Mouse (Mus musculus) testis, adult 2 months (tissue): ENCODE measurements around the gene Rhbdf1.

Experiments
- CTCF ChIP-seq: fragments of 200-500 bp; IDR thresholded peaks from 2 replicates; pipeline ENCODE4 v1.5.1; 2012; ENCODE audit warnings: low read depth, mild to moderate bottlenecking, inconsistent platforms, low read length, moderate library complexity; ENCODE audit not compliant: control insufficient read depth, insufficient read depth, insufficient replicate concordance
- POLR2A ChIP-seq: fragments of 200-500 bp; IDR thresholded peaks from 2 replicates; pipeline ENCODE4 v1.6.1; 2012; ENCODE audit warnings: low read depth, mild to moderate bottlenecking, inconsistent platforms, low read length, moderate library complexity; ENCODE audit not compliant: control insufficient read depth

DNA sequence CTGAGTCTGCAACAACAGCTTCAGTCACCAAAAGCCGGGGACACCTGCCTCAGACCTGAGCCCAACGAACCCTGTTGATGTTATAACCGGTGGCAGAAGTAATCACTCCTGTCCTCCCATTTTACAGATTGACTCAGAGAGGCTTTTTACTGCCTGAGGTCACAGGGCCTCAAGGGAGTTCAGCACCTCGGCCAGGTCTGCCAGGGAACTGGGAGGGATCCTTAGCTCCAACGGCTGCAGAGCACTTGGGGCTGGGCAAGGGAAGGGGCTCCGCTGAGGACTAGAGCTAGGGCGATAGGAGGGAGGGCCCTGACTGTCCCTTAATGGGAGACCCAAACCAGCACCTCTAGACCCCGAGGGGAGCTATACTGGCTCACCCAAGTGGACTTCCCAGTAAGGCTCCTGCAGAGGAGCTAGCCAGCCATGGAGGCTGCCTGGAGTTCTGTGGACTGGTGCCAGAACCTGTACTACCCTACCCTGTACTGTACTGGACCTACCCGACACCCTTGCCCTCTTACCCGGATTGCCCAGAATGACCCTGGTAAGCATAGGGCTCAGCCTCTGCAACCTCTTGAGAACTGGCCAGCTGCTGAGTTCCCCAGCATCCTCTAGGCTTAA lies 1.4 kb downstream of the Rhbdf1 start:
- TF ChIP-seq CTCF = no peak
- TF ChIP-seq POLR2A = no peak
